Mouse (Mus musculus): Measurements from ENCODE around the gene Upk1a.

Gene Upk1a

GRCm38 (mm10) chr7:30567555-30567954 lies 45.1 kb downstream of the Upk1a start:
- DNase-seq: no peak

GRCm38 (mm10) chr7:30566033-30566432 lies 46.6 kb downstream of the Upk1a start:
- DNase-seq: no peak

- no peak for DNase-seq
Measured at GRCm38 (mm10) chr7:30564970-30565571, 47.6 kb downstream of the Upk1a start, which contains the start of gene Igflr1. Gene Igflr1, plus strand, starts transcription at chr7:30565427.

GRCm38 (mm10) chr7:30563906-30564280 lies 48.8 kb downstream of the Upk1a start:
- no peak for DNase-seq

GRCm38 (mm10) chr7:30563117-30563905 lies 49.3 kb downstream of the Upk1a start, which contains the start of the genes U2af1l4, Gm49396 and Psenen:
Gene U2af1l4, plus strand, starts transcription at chr7:30563301.
Gene Gm49396, plus strand, starts transcription at chr7:30563344.
Gene Psenen, minus strand, starts transcription at chr7:30563627.
- peak; percentile 97 to 98 for DNase-seq

GRCm38 (mm10) chr7:30562526-30563116 lies 50.0 kb downstream of the Upk1a start:
- peak in 1 of 2 experiments; percentile 19 for DNase-seq

GRCm38 (mm10) chr7:30560296-30560695 lies 52.4 kb downstream of the Upk1a start:
- no peak for DNase-seq

GRCm38 (mm10) chr7:30559443-30559954 lies 53.1 kb downstream of the Upk1a start, which contains the start of gene Lin37:
Gene Lin37, minus strand, starts transcription at chr7:30559838.
- peak; percentile 98 to 100 for DNase-seq

- no peak for DNase-seq
Measured at GRCm38 (mm10) chr7:30558656-30559442, 53.8 kb downstream of the Upk1a start.

- DNase-seq: no peak
Measured at GRCm38 (mm10) chr7:30557901-30558514, 54.6 kb downstream of the Upk1a start.

- DNase-seq: peak in 1 of 2 experiments; percentile 54
Measured at GRCm38 (mm10) chr7:30556894-30557536, 55.6 kb downstream of the Upk1a start.

- DNase-seq: no peak
Measured at GRCm38 (mm10) chr7:30553810-30554584, 58.6 kb downstream of the Upk1a start.

Measured in kidney, postnatal 36 days (tissue).